In genomic region chr13:68598953-68599352, GRCm38 (mm10) we compare ENCODE assay signal across 26 mouse cellular contexts. TPM values are rescaled to one million over a fixed set of nuclear protein-coding genes. Genes with fewer than 3 reads are reported as not detected.
DNase-seq lines count a peak whose midpoint lies in the region; ATAC-seq and TF ChIP-seq lines count a peak whose summit lies in the region.
"Had no signal": no experiment of that assay in that cellular context is flagged by ENCODE, and none has a peak within 500 bp of the region (broad histone marks: within the 10 kb centered on the region; RNA-seq: fewer than 3 reads in every experiment).

No protein-coding gene starts in this region.

- TF ChIP-seq POLR2A in olfactory bulb, adult 2 months (IDR thresholded peaks at IDR 0.05; ENCODE audit: insufficient read depth, low read depth, low read length) = no peak

- peak; percentile 8 for DNase-seq in embryonic facial prominence, embryonic 11.5 days (ENCODE audit: low spot score)
- no peak for DNase-seq in embryonic facial prominence, embryonic 10.5 days (ENCODE audit: low spot score)
- DNase-seq in layer of hippocampus, adult 2 months (ENCODE audit: low spot score in 2 of 2) = no peak
- DNase-seq in layer of hippocampus, postnatal 25 days (ENCODE audit: extremely low spot score in 1 of 2, low spot score in 1 of 2) = no peak
- peak; percentile 27 for DNase-seq in midbrain, postnatal 0 days (ENCODE audit: low spot score)
- no peak for DNase-seq in midbrain, embryonic 10.5 days (ENCODE audit: low spot score)
- DNase-seq in kidney, postnatal 25 days = no peak
- DNase-seq: adrenal gland, adult 8-10 months; cerebellum, adult 18-20 months; cerebellum, postnatal 14 days; gastrocnemius, postnatal 25 days; kidney, adult 8-10 months; kidney, postnatal 14 days; left cerebral cortex, postnatal 4 days; thymus, postnatal 14 days had no signal

- no peak overlapping the region for H3K4me2 ChIP-seq in embryonic facial prominence, embryonic 11.5 days (ENCODE audit: low read depth, low read length)
- H3K4me2 ChIP-seq in midbrain, postnatal 0 days (ENCODE audit: low read depth, low read length, poor library complexity, severe bottlenecking) = no peak overlapping the region
- H3K4me2 ChIP-seq: hindbrain, embryonic 12.5 days; limb, embryonic 15.5 days; midbrain, embryonic 12.5 days; neural tube, embryonic 13.5 days had no signal

- H3K4me1 ChIP-seq in embryonic facial prominence, embryonic 11.5 days (ENCODE audit: control insufficient read depth, insufficient read depth, low read length) = no peaks in the 10 kb centered on the region
- H3K4me1 ChIP-seq in embryonic facial prominence, embryonic 10.5 days = peaks cover 9% of the 10 kb centered on the region; the same call in 1 of the 2 replicates
- H3K4me1 ChIP-seq in midbrain, postnatal 0 days (ENCODE audit: insufficient read depth, low read length) = peaks cover 3% of the 10 kb centered on the region; the same call in 1 of the 2 replicates
- peaks cover 8% of the 10 kb centered on the region for H3K4me1 ChIP-seq in midbrain, embryonic 10.5 days
- peaks cover 11% of the 10 kb centered on the region for H3K4me1 ChIP-seq in olfactory bulb, adult 2 months (ENCODE audit: control insufficient read depth, insufficient read depth, low read length)
- H3K4me1 ChIP-seq: midbrain, embryonic 12.5 days had no signal

- H3K9ac ChIP-seq in embryonic facial prominence, embryonic 11.5 days (replicated peaks; ENCODE audit: low read length) = no peak overlapping the region
- H3K9ac ChIP-seq in midbrain, postnatal 0 days (replicated peaks; ENCODE audit: low read length, poor library complexity, severe bottlenecking) = no peak overlapping the region
- H3K9ac ChIP-seq: hindbrain, embryonic 12.5 days; limb, embryonic 15.5 days; liver, embryonic 15.5 days; midbrain, embryonic 12.5 days; neural tube, embryonic 13.5 days had no signal

- no peak overlapping the region for H3K27ac ChIP-seq in embryonic facial prominence, embryonic 11.5 days (replicated peaks; ENCODE audit: low read depth, low read length)
- H3K27ac ChIP-seq in embryonic facial prominence, embryonic 10.5 days (replicated peaks) = no peak overlapping the region
- no peak overlapping the region for H3K27ac ChIP-seq in layer of hippocampus, adult 2 months
- no peak overlapping the region for H3K27ac ChIP-seq in midbrain, postnatal 0 days (ENCODE audit: low read depth, low read length)
- no peak overlapping the region for H3K27ac ChIP-seq in midbrain, embryonic 10.5 days (replicated peaks)
- H3K27ac ChIP-seq in olfactory bulb, adult 2 months (ENCODE audit: insufficient read depth, low read depth, low read length) = no peak overlapping the region
- H3K27ac ChIP-seq: hindbrain, embryonic 12.5 days; limb, embryonic 15.5 days; liver, embryonic 15.5 days; midbrain, embryonic 12.5 days; neural tube, embryonic 13.5 days had no signal

- TF ChIP-seq CTCF in layer of hippocampus, adult 2 months (conservative IDR thresholded peaks at IDR 0.05) = peak; percentile 68
- TF ChIP-seq CTCF in midbrain, postnatal 0 days (IDR thresholded peaks at IDR 0.05) = peak; percentile 46
- TF ChIP-seq CTCF in olfactory bulb, adult 2 months (IDR thresholded peaks at IDR 0.05; ENCODE audit: insufficient read depth, low read depth, low read length) = 0 out of 2 replicates have a peak, but pooled peaks have one; percentile 17

- H3K36me3 ChIP-seq in embryonic facial prominence, embryonic 11.5 days (replicated peaks; ENCODE audit: control insufficient read depth, insufficient read depth, low read depth, low read length) = no peaks in the 10 kb centered on the region
- H3K36me3 ChIP-seq in embryonic facial prominence, embryonic 10.5 days (replicated peaks) = peaks cover 8% of the 10 kb centered on the region; the same call in 1 of the 2 replicates
- no peaks in the 10 kb centered on the region for H3K36me3 ChIP-seq in midbrain, postnatal 0 days (ENCODE audit: insufficient read depth, low read length)
- peaks cover 8% of the 10 kb centered on the region for H3K36me3 ChIP-seq in midbrain, embryonic 10.5 days
- H3K36me3 ChIP-seq: hindbrain, embryonic 12.5 days; limb, embryonic 15.5 days; liver, embryonic 15.5 days; midbrain, embryonic 12.5 days; neural tube, embryonic 13.5 days had no signal

- no peaks in the 10 kb centered on the region for H3K9me3 ChIP-seq in embryonic facial prominence, embryonic 11.5 days (replicated peaks; ENCODE audit: control insufficient read depth, low read length)
- H3K9me3 ChIP-seq in embryonic facial prominence, embryonic 10.5 days = no peaks in the 10 kb centered on the region
- H3K9me3 ChIP-seq in midbrain, postnatal 0 days (ENCODE audit: low read length) = no peaks in the 10 kb centered on the region
- no peaks in the 10 kb centered on the region for H3K9me3 ChIP-seq in midbrain, embryonic 10.5 days (replicated peaks)
- H3K9me3 ChIP-seq: hindbrain, embryonic 12.5 days; limb, embryonic 15.5 days; liver, embryonic 15.5 days; midbrain, embryonic 12.5 days; neural tube, embryonic 13.5 days had no signal

- H3K27me3 ChIP-seq in embryonic facial prominence, embryonic 11.5 days (ENCODE audit: control insufficient read depth, insufficient read depth, low read length) = no peaks in the 10 kb centered on the region
- peaks cover 10% of the 10 kb centered on the region for H3K27me3 ChIP-seq in embryonic facial prominence, embryonic 10.5 days (replicated peaks; ENCODE audit: low read depth, poor library complexity, severe bottlenecking)
- no peaks in the 10 kb centered on the region for H3K27me3 ChIP-seq in midbrain, postnatal 0 days (ENCODE audit: insufficient read depth, low read length)
- no peaks in the 10 kb centered on the region for H3K27me3 ChIP-seq in midbrain, embryonic 10.5 days (ENCODE audit: low read depth, poor library complexity, severe bottlenecking)
- H3K27me3 ChIP-seq: limb, embryonic 15.5 days; liver, embryonic 15.5 days; neural tube, embryonic 13.5 days had no signal

- ATAC-seq in embryonic facial prominence, embryonic 11.5 days (replicated peaks; ENCODE audit: insufficient number of reproducible peaks, low FRiP score, low TSS enrichment, low read depth) = no peak
- no peak for ATAC-seq in midbrain, postnatal 0 days (ENCODE audit: low FRiP score)
- ATAC-seq: activated CD4-positive, CD25-positive, alpha-beta regulatory T cell, adult 4 months; forebrain, embryonic 16.5 days; inflammation-experienced regulatory T-cells, adult 6 months had no signal

- no peak overlapping the region for H3K4me3 ChIP-seq in embryonic facial prominence, embryonic 11.5 days (ENCODE audit: low read depth, low read length)
- H3K4me3 ChIP-seq in embryonic facial prominence, embryonic 10.5 days = no peak overlapping the region
- no peak overlapping the region for H3K4me3 ChIP-seq in layer of hippocampus, adult 2 months
- no peak overlapping the region for H3K4me3 ChIP-seq in midbrain, postnatal 0 days (ENCODE audit: low read depth, low read length)
- no peak overlapping the region for H3K4me3 ChIP-seq in midbrain, embryonic 10.5 days
- H3K4me3 ChIP-seq in olfactory bulb, adult 2 months (ENCODE audit: insufficient read depth, low read depth, low read length) = no peak overlapping the region
- H3K4me3 ChIP-seq: hindbrain, embryonic 12.5 days; limb, embryonic 15.5 days; liver, embryonic 15.5 days; midbrain, embryonic 12.5 days; myocyte; neural tube, embryonic 13.5 days had no signal

RNA-seq across cellular contexts. Expression of gene 1700001L19Rik, which starts 1.7 kb away (rescaled TPM):
- 0.67 and 0.86 TPM in 2 replicates for polyA plus RNA-seq in embryonic facial prominence, embryonic 11.5 days (2014; fragmentation: Nextera tagmentation; extraction: Ambion mirVana)
- polyA plus RNA-seq in embryonic facial prominence, embryonic 10.5 days (2016; fragmentation: Nextera tagmentation; extraction: Ambion mirVana) = 0.55 TPM in 2 replicates
- 10 to 100 TPM; 11.8 to 16.0 TPM for total RNA-seq in layer of hippocampus, adult 2 months (2021)
- 10 to 100 TPM; 14.1 to 14.3 TPM for total RNA-seq in layer of hippocampus, postnatal 25 days (2021)
- 10.5 and 16.9 TPM in 2 replicates for total RNA-seq in midbrain, postnatal 0 days (2014; rRNA removed)
- 27.6 and 29.6 TPM in 2 replicates for polyA plus RNA-seq in midbrain, postnatal 0 days (2015; fragmentation: Nextera tagmentation; extraction: Ambion mirVana)
- 0.50 and 0.74 TPM in 2 replicates for polyA plus RNA-seq in midbrain, embryonic 10.5 days (2016; fragmentation: Nextera tagmentation; extraction: Ambion mirVana)
- not detected in 2 replicates for polyA plus RNA-seq in olfactory bulb, adult 2 months (2012; ENCODE audit: insufficient read depth, insufficient read length, low replicate concordance, missing spikeins)
- total RNA-seq: gastrocnemius, postnatal 25 days; heart, postnatal 25 days had no signal
- polyA plus RNA-seq: activated CD4-positive, CD25-positive, alpha-beta regulatory T cell, adult 4 months; inflammation-experienced regulatory T-cells, adult 6 months; liver, embryonic 15.5 days had no signal

RNA-seq across cellular contexts. Expression of gene Fastkd3, which starts 16.9 kb away (rescaled TPM):
- polyA plus RNA-seq in embryonic facial prominence, embryonic 11.5 days (2014; fragmentation: Nextera tagmentation; extraction: Ambion mirVana) = 42.8 and 44.7 TPM in 2 replicates
- 46.1 and 52.5 TPM in 2 replicates for polyA plus RNA-seq in embryonic facial prominence, embryonic 10.5 days (2016; fragmentation: Nextera tagmentation; extraction: Ambion mirVana)
- 10 to 100 TPM; 18.3 to 19.2 TPM for total RNA-seq in layer of hippocampus, adult 2 months (2021)
- total RNA-seq in layer of hippocampus, postnatal 25 days (2021) = 10 to 100 TPM; 15.0 to 21.1 TPM
- 10.7 and 17.4 TPM in 2 replicates for total RNA-seq in midbrain, postnatal 0 days (2014; rRNA removed)
- polyA plus RNA-seq in midbrain, postnatal 0 days (2015; fragmentation: Nextera tagmentation; extraction: Ambion mirVana) = 18.5 and 20.1 TPM in 2 replicates
- 44.8 and 47.2 TPM in 2 replicates for polyA plus RNA-seq in midbrain, embryonic 10.5 days (2016; fragmentation: Nextera tagmentation; extraction: Ambion mirVana)
- not detected in 2 replicates for polyA plus RNA-seq in olfactory bulb, adult 2 months (2012; ENCODE audit: insufficient read depth, insufficient read length, low replicate concordance, missing spikeins)

RNA-seq across cellular contexts. Expression of gene Mtrr, which starts 17.0 kb away (rescaled TPM):
- 16.5 and 18.0 TPM in 2 replicates for polyA plus RNA-seq in embryonic facial prominence, embryonic 11.5 days (2014; fragmentation: Nextera tagmentation; extraction: Ambion mirVana)
- polyA plus RNA-seq in embryonic facial prominence, embryonic 10.5 days (2016; fragmentation: Nextera tagmentation; extraction: Ambion mirVana) = 23.6 and 26.4 TPM in 2 replicates
- 10 to 100 TPM; 24.0 to 26.8 TPM for total RNA-seq in layer of hippocampus, adult 2 months (2021)
- 10 to 100 TPM; 23.3 to 28.3 TPM for total RNA-seq in layer of hippocampus, postnatal 25 days (2021)
- total RNA-seq in midbrain, postnatal 0 days (2014; rRNA removed) = 10.6 and 12.5 TPM in 2 replicates
- polyA plus RNA-seq in midbrain, postnatal 0 days (2015; fragmentation: Nextera tagmentation; extraction: Ambion mirVana) = 6.8 and 8.2 TPM in 2 replicates
- polyA plus RNA-seq in midbrain, embryonic 10.5 days (2016; fragmentation: Nextera tagmentation; extraction: Ambion mirVana) = 20.8 and 22.5 TPM in 2 replicates
- polyA plus RNA-seq in olfactory bulb, adult 2 months (2012; ENCODE audit: insufficient read depth, insufficient read length, low replicate concordance, missing spikeins) = not detected in 2 replicates

Comparison
In these comparisons a context has a peak if more than half of its experiments do, and no peak if none do; other contexts are left out.
1. DNase-seq: peak in embryonic facial prominence, embryonic 11.5 days (single experiment) and midbrain, postnatal 0 days (single experiment); none in embryonic facial prominence, embryonic 10.5 days (single experiment), layer of hippocampus, adult 2 months (0 of 2), layer of hippocampus, postnatal 25 days (0 of 2), midbrain, embryonic 10.5 days (single experiment) and kidney, postnatal 25 days (0 of 2).
2. CTCF ChIP-seq: peak in every context shown above with its lines; median percentile 68 in layer of hippocampus, adult 2 months; 46 in midbrain, postnatal 0 days; 17 in olfactory bulb, adult 2 months.
3. RNA of gene Fastkd3, which starts 16.9 kb away (polyA plus RNA-seq): 44.8 to 47.2 TPM in midbrain, embryonic 10.5 days, 46.1 to 52.5 TPM in embryonic facial prominence, embryonic 10.5 days, 42.8 to 44.7 TPM in embryonic facial prominence, embryonic 11.5 days and 18.5 to 20.1 TPM in midbrain, postnatal 0 days; not detected in olfactory bulb, adult 2 months; every median in the first group is over 10 times any median in the second.